Mouse (Mus musculus) embryonic fibroblast, embryonic 13.5 days (primary cell): ENCODE results near the gene Atxn7l1.

Experiments
- CTCF ChIP-seq: IDR thresholded peaks from 2 replicates; pipeline ENCODE4 v1.5.1; 2011; ENCODE audit warnings: mild to moderate bottlenecking, control low read depth, low read length, moderate library complexity, borderline replicate concordance; ENCODE audit not compliant: insufficient read depth
- POLR2A ChIP-seq: IDR thresholded peaks from 2 replicates; pipeline ENCODE4 v1.6.1; 2011; ENCODE audit warnings: low read depth, mild to moderate bottlenecking, control low read depth, low read length, moderate library complexity

GRCm38 (mm10) chr12:33403265-33403693, 255.8 kb downstream of the Atxn7l1 start:
- TF ChIP-seq CTCF (no peak), POLR2A (no peak)
